Mouse (Mus musculus) bone marrow macrophage, adult 2 months (primary cell): ENCODE data around the gene Rbx1. TPM values are rescaled to one million over a fixed set of nuclear protein-coding genes. Genes with fewer than 3 reads are reported as not detected.

Experiments
- H3K27ac ChIP-seq: 2 replicates; pipeline ENCODE4 v1.5.1; 2012; ENCODE audit warnings: low read depth, low read length; ENCODE audit not compliant: insufficient read depth
- H3K4me1 ChIP-seq: 2 replicates; pipeline ENCODE4 v1.6.1; 2012; ENCODE audit warnings: low read length; ENCODE audit not compliant: control insufficient read depth, insufficient read depth
- H3K4me3 ChIP-seq: 2 replicates; pipeline ENCODE4 v1.5.1; 2012; ENCODE audit warnings: mild to moderate bottlenecking, low read length, moderate library complexity; ENCODE audit not compliant: insufficient read depth
- CTCF ChIP-seq: IDR thresholded peaks from 2 replicates; pipeline ENCODE4 v1.5.1; 2012; ENCODE audit warnings: low read depth, mild to moderate bottlenecking, low read length, moderate library complexity
- POLR2A ChIP-seq: IDR thresholded peaks from 2 replicates; pipeline ENCODE4 v1.6.1; 2012; ENCODE audit warnings: mild to moderate bottlenecking, low read depth, low read length, borderline replicate concordance
- polyA plus RNA-seq: library from polyadenylated mRNA; stranded (reverse); fragments of >200 nt; gene quantifications from 2 replicates; pipeline ENCODE4 v1.2.4, GENCODE M21; 2012; ENCODE audit not compliant: missing spikeins, insufficient read depth, insufficient read length

Rbx1 gene
- polyA plus RNA-seq, 1 experiment: 113 TPM

- TF ChIP-seq CTCF (no peak), POLR2A (no peak)
- H3K4me3 ChIP-seq: no peak overlapping the region
- H3K27ac ChIP-seq: no peak overlapping the region
- peaks cover 21% of the 10 kb centered on the region for H3K4me1 ChIP-seq
These were observed 51.9 kb downstream of the Rbx1 start for GRCm38 (mm10) chr15:81518031-81518430.

GRCm38 (mm10) chr15:81518761-81519160, 52.7 kb downstream of the Rbx1 start:
- Histone ChIP-seq H3K4me3 (no peak overlapping the region), H3K27ac (no peak overlapping the region), H3K4me1 (peaks cover 14% of the 10 kb centered on the region)
- TF ChIP-seq POLR2A: no peak
- no peak for TF ChIP-seq CTCF

GRCm38 (mm10) chr15:81522036-81522751, 56.1 kb downstream of the Rbx1 start:
- H3K4me1 ChIP-seq: peaks cover 13% of the 10 kb centered on the region
- H3K4me3 ChIP-seq: peak overlapping the region; percentile 87
- no peak for TF ChIP-seq CTCF
- TF ChIP-seq POLR2A: peak; percentile 74; the same call in 1 of the 2 replicates
- peak overlapping the region; percentile 99 for H3K27ac ChIP-seq

GRCm38 (mm10) chr15:81522761-81523168, 56.7 kb downstream of the Rbx1 start:
- TF ChIP-seq CTCF (no peak), POLR2A (no peak)
- H3K4me1 ChIP-seq: peaks cover 13% of the 10 kb centered on the region
- peak overlapping the region; percentile 87 for H3K4me3 ChIP-seq
- H3K27ac ChIP-seq: peak overlapping the region; percentile 99

GRCm38 (mm10) chr15:81523169-81523871, 57.2 kb downstream of the Rbx1 start:
- peak overlapping the region; percentile 87 for H3K4me3 ChIP-seq
- TF ChIP-seq CTCF (no peak), POLR2A (no peak)
- H3K4me1 ChIP-seq: peaks cover 13% of the 10 kb centered on the region
- peak overlapping the region; percentile 99 for H3K27ac ChIP-seq

GRCm38 (mm10) chr15:81523901-81524300, 57.8 kb downstream of the Rbx1 start:
- Histone ChIP-seq H3K27ac (peak overlapping the region; percentile 99), H3K4me1 (peaks cover 13% of the 10 kb centered on the region), H3K4me3 (peak overlapping the region; percentile 87)
- TF ChIP-seq POLR2A (no peak), CTCF (no peak)

Other genes with a start within 250 kb of the Rbx1 start
- gene Mchr1, start 230.8 kb upstream of the Rbx1 start, polyA plus RNA-seq: not detected in 2 replicates
- 38.0 and 42.7 TPM in 2 replicates for gene Slc25a17, start 105.5 kb upstream of the Rbx1 start, polyA plus RNA-seq
- 166 and 202 TPM in 2 replicates for gene St13, start 66.2 kb upstream of the Rbx1 start, polyA plus RNA-seq
- 8.8 and 9.8 TPM in 2 replicates for gene Xpnpep3, start 66.2 kb upstream of the Rbx1 start, polyA plus RNA-seq
- gene Dnajb7, start 58.0 kb upstream of the Rbx1 start, polyA plus RNA-seq: 0.79 TPM in 1 of 2 replicates, not detected in the other
- 66.3 and 72.9 TPM in 2 replicates for gene Ep300, start 119.1 kb downstream of the Rbx1 start, polyA plus RNA-seq
- 7.7 and 11.1 TPM in 2 replicates for gene L3mbtl2, start 197.6 kb downstream of the Rbx1 start, polyA plus RNA-seq
- gene Chadl, start 231.0 kb downstream of the Rbx1 start, polyA plus RNA-seq: 0.67 TPM in 1 of 2 replicates, not detected in the other